Mouse (Mus musculus) ES-E14 (cell line): Measurements from ENCODE around the gene Kdr. TPM values are rescaled to one million over a fixed set of nuclear protein-coding genes. Genes with fewer than 3 reads are reported as not detected.

ENCODE experiments used
- DNase-seq: peaks from one replicate; pipeline ENCODE4 v3.0.0-alpha.2; 2013; ENCODE audit warnings: low read depth, low spot score
- H3K27ac ChIP-seq: 2 replicates; pipeline ENCODE4 v1.5.1; 2012; ENCODE audit warnings: low read depth, mild to moderate bottlenecking, low read length, moderate library complexity, mixed read lengths; ENCODE audit not compliant: poor library complexity, insufficient read depth, severe bottlenecking
- H3K36me3 ChIP-seq: 2 replicates; pipeline ENCODE4 v1.6.1; 2012; ENCODE audit warnings: mild to moderate bottlenecking, low read length, moderate library complexity, mixed read lengths; ENCODE audit not compliant: control insufficient read depth, poor library complexity, insufficient read depth, severe bottlenecking
- H3K4me1 ChIP-seq, 2 experiments: fragments of 150-350 bp in 1 of 2; sonication (generic) in 1 of 2; 2 replicates each; pipeline ENCODE4 v1.6.1; 2012; ENCODE audit warnings: low read length in 2 of 2, mild to moderate bottlenecking in 1 of 2, mixed read lengths in 1 of 2; ENCODE audit not compliant: control insufficient read depth in 2 of 2, insufficient read depth in 2 of 2, poor library complexity in 1 of 2
- H3K4me3 ChIP-seq, 2 experiments: fragments of 150-350 bp in 1 of 2; sonication (generic) in 1 of 2; 2 replicates each; pipeline ENCODE4 v1.5.1; 2012; ENCODE audit warnings: low read length in 2 of 2, low read depth in 1 of 2, mild to moderate bottlenecking in 1 of 2, mixed read lengths in 1 of 2; ENCODE audit not compliant: insufficient read depth in 1 of 2, poor library complexity in 1 of 2, severe bottlenecking in 1 of 2
- H3K9ac ChIP-seq: 2 replicates; pipeline ENCODE4 v1.6.1; 2012; ENCODE audit warnings: low read depth, mild to moderate bottlenecking, low read length, mixed read lengths; ENCODE audit not compliant: poor library complexity, insufficient read depth, severe bottlenecking
- H3K9me3 ChIP-seq: fragments of 150-350 bp; sonication (generic); 2 replicates; pipeline ENCODE4 v1.6.1; 2012; ENCODE audit warnings: low read depth, mild to moderate bottlenecking, low read length; ENCODE audit not compliant: control insufficient read depth, insufficient read depth
- CHD2 ChIP-seq: IDR thresholded peaks from 2 replicates; pipeline ENCODE4 v1.6.1; 2014; ENCODE audit warnings: mild to moderate bottlenecking, low read depth, low read length, inconsistent platforms
- HCFC1 ChIP-seq: IDR thresholded peaks from 2 replicates; pipeline ENCODE4 v1.6.1; 2012; ENCODE audit warnings: low read length, inconsistent platforms, borderline replicate concordance; ENCODE audit not compliant: insufficient read depth
- MAFK ChIP-seq: IDR thresholded peaks from 2 replicates; pipeline ENCODE4 v1.6.1; 2014; ENCODE audit warnings: mild to moderate bottlenecking, low read depth, low read length, inconsistent platforms; ENCODE audit not compliant: insufficient read depth
- ZC3H11A ChIP-seq: IDR thresholded peaks from 2 replicates; pipeline ENCODE4 v1.6.1; 2012; ENCODE audit warnings: low read depth, mild to moderate bottlenecking, inconsistent platforms, low read length, borderline replicate concordance
- ZNF384 ChIP-seq: IDR thresholded peaks from 2 replicates; pipeline ENCODE4 v1.6.1; 2012; ENCODE audit warnings: low read depth, low read length, inconsistent platforms
- in situ Hi-C, 2 experiments: fragments of 600-800 bp; cut with MboI; formaldehyde crosslinking; loops; one replicate each; pipeline ENCODE4 v1.15.1; 2025; ENCODE audit warnings: low sequenced_read_pairs in 2 of 2, inconsistent platforms in 1 of 2; ENCODE audit not compliant: unreplicated experiment in 2 of 2
- total RNA-seq: library from RNA; depleted of rRNA; stranded (reverse); fragments of 300-350 nt; gene quantifications from 2 replicates; pipeline ENCODE4 v1.2.3, GENCODE M21; 2012

Kdr gene
- total RNA-seq, 1 experiment = 4.6 TPM

- Histone ChIP-seq H3K27ac (no peak overlapping the region), H3K9me3 (no peaks in the 10 kb centered on the region), H3K9ac (no peak overlapping the region), H3K36me3 (no peaks in the 10 kb centered on the region), H3K4me3 (no peak overlapping the region), H3K4me1 (peaks cover 1 to 9% of the 10 kb centered on the region in 2 experiments; a peak in 1 of 4 replicates)
- in situ Hi-C loops = no loop called here
- no peak for DNase-seq
- no peak for TF ChIP-seq ZC3H11A
- no peak for TF ChIP-seq MAFK
- no peak for TF ChIP-seq HCFC1
- TF ChIP-seq ZNF384 = no peak
- no peak for TF ChIP-seq CHD2
Measured at GRCm38 (mm10) chr5:75939144-75939732, 39.0 kb downstream of the Kdr start.

GRCm38 (mm10) chr5:75938012-75938411 lies 40.2 kb downstream of the Kdr start:
- DNase-seq = no peak
- Histone ChIP-seq H3K9me3 (no peaks in the 10 kb centered on the region), H3K27ac (no peak overlapping the region), H3K4me3 (no peak overlapping the region), H3K9ac (no peak overlapping the region), H3K4me1 (peaks cover 1 to 12% of the 10 kb centered on the region in 2 experiments; a peak in 1 of 4 replicates), H3K36me3 (no peaks in the 10 kb centered on the region)
- in situ Hi-C loops = no loop called here
- TF ChIP-seq ZNF384 (no peak), MAFK (no peak), CHD2 (no peak), HCFC1 (no peak), ZC3H11A (no peak)

GRCm38 (mm10) chr5:75936223-75936622 lies 42.0 kb downstream of the Kdr start:
- Histone ChIP-seq H3K36me3 (no peaks in the 10 kb centered on the region), H3K9ac (no peak overlapping the region), H3K27ac (no peak overlapping the region), H3K4me3 (no peak overlapping the region), H3K4me1 (peaks cover 1 to 5% of the 10 kb centered on the region in 2 experiments; a peak in 1 of 4 replicates), H3K9me3 (no peaks in the 10 kb centered on the region)
- DNase-seq = no peak
- TF ChIP-seq MAFK = no peak
- no peak for TF ChIP-seq HCFC1
- no peak for TF ChIP-seq CHD2
- no peak for TF ChIP-seq ZC3H11A
- TF ChIP-seq ZNF384 = no peak
- in situ Hi-C loops = no loop called here

- no peak for TF ChIP-seq ZC3H11A
- TF ChIP-seq CHD2 = no peak
- Histone ChIP-seq H3K36me3 (no peaks in the 10 kb centered on the region), H3K4me3 (no peak overlapping the region), H3K4me1 (peaks cover 1 to 3% of the 10 kb centered on the region in 2 experiments; a peak in 1 of 4 replicates), H3K27ac (no peak overlapping the region), H3K9me3 (no peaks in the 10 kb centered on the region), H3K9ac (no peak overlapping the region)
- DNase-seq = no peak
- in situ Hi-C loops = no loop called here
Measured at GRCm38 (mm10) chr5:75935225-75935624, 43.0 kb downstream of the Kdr start.

GRCm38 (mm10) chr5:75934201-75934600 lies 44.1 kb downstream of the Kdr start:
- peaks cover 1 to 3% of the 10 kb centered on the region in 2 experiments; a peak in 1 of 4 replicates for H3K4me1 ChIP-seq
- TF ChIP-seq CHD2 = no peak
- no peak for TF ChIP-seq MAFK
- no peak for TF ChIP-seq ZC3H11A
- TF ChIP-seq HCFC1 = no peak
- TF ChIP-seq ZNF384 = no peak
- H3K4me3 ChIP-seq = no peak overlapping the region
- H3K27ac ChIP-seq = no peak overlapping the region
- DNase-seq = no peak
- no peaks in the 10 kb centered on the region for H3K36me3 ChIP-seq
- in situ Hi-C loops = no loop called here
- no peak overlapping the region for H3K9ac ChIP-seq
- H3K9me3 ChIP-seq = no peaks in the 10 kb centered on the region
